Mouse (Mus musculus) midbrain, embryonic 15.5 days (tissue): ENCODE measurements around the gene Vmn1r10. TPM values are rescaled to one million over a fixed set of nuclear protein-coding genes. Genes with fewer than 3 reads are reported as not detected.

Source experiments
- ATAC-seq: fragments of 200-750 bp; cut with Nextera tagmentation; replicated peaks from 2 replicates; pipeline ENCODE4 v1.8.0; 2017; ENCODE audit warnings: moderate TSS enrichment
- H3K27ac ChIP-seq: fragments of 300-500 bp; sonication (generic); 2 replicates; pipeline ENCODE4 v1.5.1; 2015; ENCODE audit warnings: mild to moderate bottlenecking, inconsistent platforms
- H3K27me3 ChIP-seq: fragments of 300-500 bp; sonication (generic); replicated peaks from 2 replicates; pipeline ENCODE4 v1.6.1; 2015; ENCODE audit warnings: inconsistent platforms
- H3K36me3 ChIP-seq: fragments of 300-500 bp; sonication (generic); replicated peaks from 2 replicates; pipeline ENCODE4 v1.6.1; 2015; ENCODE audit warnings: inconsistent platforms
- H3K4me1 ChIP-seq: fragments of 300-500 bp; sonication (generic); 2 replicates; pipeline ENCODE4 v1.6.1; 2015; ENCODE audit warnings: inconsistent platforms
- H3K4me2 ChIP-seq: fragments of 300-500 bp; sonication (generic); 2 replicates; pipeline ENCODE4 v1.6.1; 2015; ENCODE audit warnings: inconsistent platforms, mild to moderate bottlenecking, moderate library complexity
- H3K4me3 ChIP-seq: fragments of 300-500 bp; sonication (generic); 2 replicates; pipeline ENCODE4 v1.5.1; 2015; ENCODE audit warnings: mild to moderate bottlenecking, inconsistent platforms
- H3K9ac ChIP-seq: fragments of 300-500 bp; sonication (generic); 2 replicates; pipeline ENCODE4 v1.6.1; 2015; ENCODE audit warnings: mild to moderate bottlenecking, inconsistent platforms
- H3K9me3 ChIP-seq: fragments of 300-500 bp; sonication (generic); 2 replicates; pipeline ENCODE4 v1.6.1; 2016; ENCODE audit warnings: inconsistent platforms
- WGBS: fragments of 180-500 bp; shearing (Covaris S2); methylation state at CpG from one replicate; pipeline ENCODE4 v1.1.7; 2015; ENCODE audit warnings: mixed read lengths; 5-methylcytosine and 5-hydroxymethylcytosine counted together
- polyA plus RNA-seq: library from polyadenylated mRNA; unstranded; fragments of >200 nt; fragmentation: Nextera tagmentation; extraction: Ambion mirVana; gene quantifications from 2 replicates; pipeline ENCODE4 v1.2.1, GENCODE M21; 2015

Vmn1r10 gene
- not detected in 2 replicates for polyA plus RNA-seq

DNA sequence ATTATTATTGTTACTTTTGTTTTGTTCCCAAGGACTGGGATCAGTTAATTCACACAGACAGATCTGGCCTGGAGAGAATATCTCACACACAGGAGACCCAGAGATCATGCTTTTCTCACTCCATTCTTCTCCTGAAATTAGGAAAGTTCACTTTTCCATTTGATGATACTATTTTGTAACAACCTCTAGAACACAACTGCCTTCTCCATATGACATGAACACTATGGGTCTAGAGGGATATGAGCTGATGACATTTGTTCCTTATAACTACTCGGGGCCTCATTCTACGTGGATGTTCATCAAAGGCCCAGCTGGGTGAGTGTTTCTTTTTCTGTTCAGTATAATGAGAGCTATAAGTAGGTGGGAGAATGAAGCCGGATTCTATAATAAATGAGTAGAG is at the start of gene Vmn1r10:
Vmn1r10 (plus strand) TSS at position 301 of the 400 bp plus-strand sequence.
- Histone ChIP-seq H3K4me3 (no peak within 1 kb of the TSS), H3K27ac (no peak within 1 kb of the TSS), H3K9ac (no peak within 1 kb of the TSS), H3K36me3 (no peaks in the 10 kb centered on the region), H3K4me2 (no peak within 1 kb of the TSS), H3K9me3 (no peaks in the 10 kb centered on the region), H3K4me1 (no peaks in the 10 kb centered on the region), H3K27me3 (no peaks in the 10 kb centered on the region)
- 91% methylated on average over 3 of the region's 3 CpGs for WGBS
- ATAC-seq: no peak

GRCm38 (mm10) chr6:57063730-57064129 is 45.5 kb upstream of the Vmn1r10 start:
- ATAC-seq: no peak
- H3K4me3 ChIP-seq: no peak overlapping the region
- H3K9me3 ChIP-seq: no peaks in the 10 kb centered on the region
- H3K27me3 ChIP-seq: no peaks in the 10 kb centered on the region
- no peak overlapping the region for H3K9ac ChIP-seq
- no peaks in the 10 kb centered on the region for H3K4me1 ChIP-seq
- H3K27ac ChIP-seq: no peak overlapping the region
- no peak overlapping the region for H3K4me2 ChIP-seq
- no peaks in the 10 kb centered on the region for H3K36me3 ChIP-seq

GRCm38 (mm10) chr6:57066487-57066886 is 42.8 kb upstream of the Vmn1r10 start, which contains the start of gene Vmn1r9:
Gene Vmn1r9, plus strand, starts transcription at chr6:57066787.
- Histone ChIP-seq H3K9ac (no peak within 1 kb of the TSS), H3K4me3 (no peak within 1 kb of the TSS), H3K36me3 (no peaks in the 10 kb centered on the region), H3K9me3 (no peaks in the 10 kb centered on the region), H3K4me2 (no peak within 1 kb of the TSS), H3K4me1 (no peaks in the 10 kb centered on the region), H3K27me3 (no peaks in the 10 kb centered on the region), H3K27ac (no peak within 1 kb of the TSS)
- 87% methylated on average over 2 of the region's 2 CpGs for WGBS
- no peak for ATAC-seq

GRCm38 (mm10) chr6:57106358-57106757 is 2.9 kb upstream of the Vmn1r10 start:
- 69% methylated on average over 1 of the region's 1 CpGs for WGBS
- Histone ChIP-seq H3K36me3 (no peaks in the 10 kb centered on the region), H3K4me3 (no peak overlapping the region), H3K9me3 (no peaks in the 10 kb centered on the region), H3K27ac (no peak overlapping the region), H3K9ac (no peak overlapping the region), H3K4me2 (no peak overlapping the region), H3K4me1 (no peaks in the 10 kb centered on the region), H3K27me3 (no peaks in the 10 kb centered on the region)
- no peak for ATAC-seq

DNA sequence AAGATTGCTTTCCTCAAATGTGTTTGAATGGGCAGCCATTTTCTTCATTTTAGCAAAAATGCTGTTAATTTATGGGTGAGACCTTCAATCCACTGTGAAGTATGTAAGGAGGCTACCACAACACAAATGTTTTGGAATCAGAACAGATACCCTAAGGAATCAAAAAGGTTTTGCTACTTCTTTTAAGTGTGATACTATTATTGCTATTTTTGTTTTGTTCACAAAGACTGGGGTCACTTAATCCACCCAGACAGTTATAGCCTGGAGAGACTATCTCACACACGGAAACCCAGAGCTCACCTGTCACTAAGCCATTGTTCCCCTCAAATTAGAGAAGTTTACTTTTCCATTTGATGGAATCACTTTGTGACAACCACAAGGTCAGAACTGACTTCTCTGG is 23.9 kb downstream of the Vmn1r10 start, which contains the start of gene Vmn1r11:
Vmn1r11 (plus strand) TSS at position 301 of the 400 bp plus-strand sequence.
- no peak within 1 kb of the TSS for H3K27ac ChIP-seq
- H3K4me3 ChIP-seq: no peak within 1 kb of the TSS
- no peak for ATAC-seq
- WGBS: 76% methylated on average over 1 of the region's 1 CpGs
- H3K4me1 ChIP-seq: no peaks in the 10 kb centered on the region
- H3K27me3 ChIP-seq: no peaks in the 10 kb centered on the region
- H3K4me2 ChIP-seq: no peak within 1 kb of the TSS
- H3K9ac ChIP-seq: no peak within 1 kb of the TSS
- H3K36me3 ChIP-seq: no peaks in the 10 kb centered on the region
- H3K9me3 ChIP-seq: no peaks in the 10 kb centered on the region

GRCm38 (mm10) chr6:57156619-57157018 is 47.4 kb downstream of the Vmn1r10 start, which contains the start of gene Vmn1r12:
Gene Vmn1r12, plus strand, starts transcription at chr6:57156919.
- Histone ChIP-seq H3K27ac (no peak within 1 kb of the TSS), H3K9ac (no peak within 1 kb of the TSS), H3K27me3 (no peaks in the 10 kb centered on the region), H3K4me3 (no peak within 1 kb of the TSS), H3K4me1 (no peaks in the 10 kb centered on the region), H3K4me2 (no peak within 1 kb of the TSS), H3K9me3 (no peaks in the 10 kb centered on the region), H3K36me3 (no peaks in the 10 kb centered on the region)
- WGBS: 89% methylated on average over 2 of the region's 2 CpGs
- no peak for ATAC-seq

Other genes starting within 250 kb of the Vmn1r10 start
- 163 and 169 TPM in 2 replicates for gene Nt5c3, start 185.5 kb upstream of the Vmn1r10 start, polyA plus RNA-seq
- gene Vmn1r4, start 185.4 kb upstream of the Vmn1r10 start, polyA plus RNA-seq: 0.50 and 0.61 TPM in 2 replicates
- not detected in 2 replicates for gene Vmn1r5, start 139.2 kb upstream of the Vmn1r10 start, polyA plus RNA-seq
- not detected in 2 replicates for gene Vmn1r6, start 112.2 kb upstream of the Vmn1r10 start, polyA plus RNA-seq
- not detected in 2 replicates for gene Vmn1r7, start 84.1 kb upstream of the Vmn1r10 start, polyA plus RNA-seq
- gene Vmn1r8, start 77.2 kb upstream of the Vmn1r10 start, polyA plus RNA-seq: not detected in 2 replicates
- not detected in 2 replicates for gene Vmn1r9, start 42.7 kb upstream of the Vmn1r10 start, polyA plus RNA-seq
- not detected in 2 replicates for gene Vmn1r11, start 24.0 kb downstream of the Vmn1r10 start, polyA plus RNA-seq
- gene Vmn1r12, start 47.5 kb downstream of the Vmn1r10 start, polyA plus RNA-seq: not detected in 2 replicates
- gene Vmn1r13, start 93.8 kb downstream of the Vmn1r10 start, polyA plus RNA-seq: not detected in 2 replicates
- gene Vmn1r14, start 122.2 kb downstream of the Vmn1r10 start, polyA plus RNA-seq: not detected in 2 replicates
- gene Vmn1r15, start 148.5 kb downstream of the Vmn1r10 start, polyA plus RNA-seq: not detected in 2 replicates
- gene Vmn1r16, start 220.0 kb downstream of the Vmn1r10 start, polyA plus RNA-seq: not detected in 2 replicates